Mouse (Mus musculus) C2C12 (cell line): ENCODE data around the gene Myh2. TPM values are rescaled to one million over a fixed set of nuclear protein-coding genes. Genes with fewer than 3 reads are reported as not detected.

ENCODE experiments used
- H3K27me3 ChIP-seq: one replicate; pipeline ENCODE4 v1.6.1; 2011; ENCODE audit not compliant: control insufficient read depth, insufficient read depth, insufficient read length
- H3K36me3 ChIP-seq: one replicate; pipeline ENCODE4 v1.6.1; 2011; ENCODE audit not compliant: control insufficient read depth, insufficient read depth
- H3K4me3 ChIP-seq: one replicate; pipeline ENCODE4 v1.5.1; 2011; ENCODE audit warnings: mild to moderate bottlenecking, control low read depth; ENCODE audit not compliant: poor library complexity, insufficient read depth, severe bottlenecking
- H3K79me2 ChIP-seq: one replicate; pipeline ENCODE4 v1.6.1; 2011; ENCODE audit not compliant: control insufficient read depth, insufficient read depth
- H3K79me3 ChIP-seq: one replicate; pipeline ENCODE4 v1.6.1; 2011; ENCODE audit warnings: low read depth, control low read depth
- H3ac ChIP-seq: one replicate; pipeline ENCODE3; 2011; ENCODE audit warnings: low read depth; ENCODE audit not compliant: control insufficient read depth, insufficient read length
- CEBPB ChIP-seq: IDR thresholded peaks from one replicate; pipeline ENCODE4 v1.6.1; 2011; ENCODE audit warnings: low read depth, mild to moderate bottlenecking, control low read depth, moderate library complexity
- CTCF ChIP-seq: IDR thresholded peaks from one replicate; pipeline ENCODE4 v1.5.1; 2011; ENCODE audit not compliant: control insufficient read depth, insufficient read depth, insufficient read length
- FOSL1 ChIP-seq: IDR thresholded peaks from one replicate; pipeline ENCODE4 v1.8.0; 2011; ENCODE audit warnings: mild to moderate bottlenecking, low read length; ENCODE audit not compliant: poor library complexity, insufficient read depth, severe bottlenecking
- MAX ChIP-seq: IDR thresholded peaks from one replicate; pipeline ENCODE4 v1.6.1; 2011; ENCODE audit warnings: mild to moderate bottlenecking, control low read depth
- MYOD1 ChIP-seq: IDR thresholded peaks from one replicate; pipeline ENCODE4 v1.6.1; 2011; ENCODE audit warnings: low read depth; ENCODE audit not compliant: control insufficient read depth, insufficient read length
- MYOG ChIP-seq: IDR thresholded peaks from one replicate; pipeline ENCODE4 v1.6.1; 2011; ENCODE audit not compliant: control insufficient read depth, insufficient read length; ENCODE audit errors: extremely low read depth
- USF1 ChIP-seq: IDR thresholded peaks from one replicate; pipeline ENCODE4 v1.6.1; 2011; ENCODE audit warnings: low read depth, mild to moderate bottlenecking, control low read depth, moderate library complexity
- polyA plus RNA-seq: library from polyadenylated mRNA; unstranded; fragments of >200 nt; fragmentation: generic; extraction: Trizol; gene quantifications from one replicate; pipeline ENCODE4 v1.2.1, GENCODE M21; 2012; ENCODE audit warnings: missing spikeins

Gene Myh2
- polyA plus RNA-seq, 1 experiment, result not detected

GRCm38 (mm10) chr11:67237481-67238079 lies 66.8 kb downstream of the Myh2 start, which contains the start of gene Myh4:
Myh4 (plus strand) TSS chr11:67238029.
- Histone ChIP-seq H3K27me3 (no peaks in the 10 kb centered on the region), H3K4me3 (no peak within 1 kb of the TSS), H3ac (no peak within 1 kb of the TSS), H3K79me2 (no peaks in the 10 kb centered on the region), H3K36me3 (no peaks in the 10 kb centered on the region), H3K79me3 (no peaks in the 10 kb centered on the region)
- no peak for TF ChIP-seq CEBPB
- TF ChIP-seq MAX, result no peak
- TF ChIP-seq CTCF, result no peak
- no peak for TF ChIP-seq MYOG
- no peak for TF ChIP-seq MYOD1
- no peak for TF ChIP-seq USF1
- TF ChIP-seq FOSL1, result no peak

- Histone ChIP-seq H3K4me3 (no peak overlapping the region), H3K27me3 (no peaks in the 10 kb centered on the region), H3ac (no peak overlapping the region), H3K79me2 (no peaks in the 10 kb centered on the region), H3K36me3 (no peaks in the 10 kb centered on the region), H3K79me3 (no peaks in the 10 kb centered on the region)
- TF ChIP-seq MYOD1 (no peak), CTCF (no peak), USF1 (no peak)
Observed at GRCm38 (mm10) chr11:67241051-67241450, 70.2 kb downstream of the Myh2 start.

Other genes with a start within 250 kb of the Myh2 start
- gene Tmem238l, start 214.4 kb upstream of the Myh2 start, polyA plus RNA-seq, result not detected
- 0.09 TPM for gene Tmem220, start 145.9 kb upstream of the Myh2 start, polyA plus RNA-seq
- 12.4 TPM for gene Adprm, start 118.4 kb upstream of the Myh2 start, polyA plus RNA-seq
- gene Sco1, start 118.4 kb upstream of the Myh2 start, polyA plus RNA-seq, result 8.3 TPM
- 0.56 TPM for gene Myh3, start 92.7 kb upstream of the Myh2 start, polyA plus RNA-seq
- 0.02 TPM for gene Myh1, start 29.0 kb downstream of the Myh2 start, polyA plus RNA-seq
- not detected for gene Myh4, start 67.0 kb downstream of the Myh2 start, polyA plus RNA-seq
- gene Myh8, start 106.1 kb downstream of the Myh2 start, polyA plus RNA-seq, result not detected
- not detected for gene Myh13, start 150.6 kb downstream of the Myh2 start, polyA plus RNA-seq